Mouse (Mus musculus) B cell, adult 2 months (primary cell): ENCODE results near the gene Erf.

Source experiments
- DNase-seq, 2 experiments: peaks; one replicate each; pipeline ENCODE4 v3.0.0; 2022

The Erf gene

DNA sequence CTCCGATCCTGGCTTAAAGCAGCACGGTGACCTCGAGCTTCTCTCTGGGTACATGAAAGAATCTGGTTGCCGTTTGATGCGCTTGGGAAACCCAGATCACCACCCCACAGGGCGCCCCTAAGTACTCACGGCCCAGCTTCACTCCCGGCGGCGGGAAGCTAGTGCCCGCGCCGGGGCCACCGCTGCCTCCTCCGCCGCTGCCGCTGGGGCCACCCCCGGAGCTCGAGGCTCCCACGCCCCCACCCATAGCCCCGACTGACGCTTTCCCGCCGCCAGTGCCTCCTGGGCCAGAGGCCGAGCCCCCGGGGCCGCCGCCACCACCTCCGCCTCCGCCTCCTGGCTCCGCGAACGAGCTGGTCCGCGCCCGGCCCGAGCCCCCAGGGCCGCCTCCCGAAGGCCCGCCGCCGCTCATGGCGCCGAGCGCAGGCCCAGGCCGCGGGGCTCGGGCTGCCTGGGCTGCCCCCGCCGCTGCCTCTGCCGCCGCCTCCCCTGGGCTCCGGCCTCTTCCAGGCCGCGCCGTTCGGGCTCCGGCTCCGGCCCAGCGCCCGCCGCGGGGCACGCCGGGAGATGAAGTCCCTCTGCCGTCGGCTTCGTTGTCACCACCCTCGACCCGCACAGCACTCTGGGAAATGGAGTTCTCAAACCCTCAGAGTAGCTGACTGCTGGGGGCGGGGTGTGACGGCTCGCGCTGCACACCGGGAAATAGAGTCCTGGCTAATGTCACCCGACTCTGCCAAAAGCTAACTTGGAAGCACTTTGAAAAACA, 13.1 kb downstream of the Erf start, which contains the start of gene Gsk3a:
TSS of gene Gsk3a (minus strand) at position 603 of the 766 bp plus-strand sequence.
- peak; percentile 97 to 98 for DNase-seq

DNA sequence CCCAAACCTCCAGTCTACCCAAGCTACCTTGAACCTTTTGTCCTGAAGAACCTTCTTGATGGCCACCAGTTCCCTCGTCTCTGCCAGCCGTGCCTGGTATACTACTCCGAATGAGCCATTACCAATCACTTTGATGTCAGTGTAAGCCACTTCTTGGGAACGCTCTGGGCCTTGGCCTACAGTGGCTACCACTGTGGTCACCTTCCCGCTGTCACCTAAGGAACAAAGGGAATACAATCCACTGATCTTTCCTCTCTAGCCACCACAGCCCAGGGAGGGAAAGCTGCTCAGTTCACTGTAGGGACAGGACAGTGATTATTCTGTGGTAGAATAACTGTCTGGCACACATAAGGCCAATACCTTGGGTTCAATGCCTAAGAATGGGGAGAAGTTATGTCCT, 15.0 kb downstream of the Erf start:
- no peak for DNase-seq

DNA sequence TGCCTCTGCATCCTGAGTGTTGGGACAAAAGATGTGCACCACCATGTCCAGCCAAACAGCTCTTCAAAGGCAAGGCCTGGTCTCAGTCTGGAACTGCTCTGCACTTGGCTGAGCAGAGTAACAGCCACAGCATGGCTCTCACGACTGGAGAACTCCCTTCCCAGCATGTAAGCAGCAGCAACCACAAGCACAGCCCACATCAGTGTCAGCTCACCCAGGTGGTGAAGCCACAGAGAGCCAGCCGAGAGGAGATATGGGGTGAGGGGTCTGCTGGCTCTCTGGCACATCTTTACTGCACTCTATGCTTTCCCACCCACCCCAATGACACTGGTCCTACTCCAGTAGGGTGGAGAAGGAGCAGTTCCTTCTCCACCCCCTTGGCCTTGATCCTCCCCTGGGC, 17.5 kb downstream of the Erf start:
- no peak for DNase-seq

DNA sequence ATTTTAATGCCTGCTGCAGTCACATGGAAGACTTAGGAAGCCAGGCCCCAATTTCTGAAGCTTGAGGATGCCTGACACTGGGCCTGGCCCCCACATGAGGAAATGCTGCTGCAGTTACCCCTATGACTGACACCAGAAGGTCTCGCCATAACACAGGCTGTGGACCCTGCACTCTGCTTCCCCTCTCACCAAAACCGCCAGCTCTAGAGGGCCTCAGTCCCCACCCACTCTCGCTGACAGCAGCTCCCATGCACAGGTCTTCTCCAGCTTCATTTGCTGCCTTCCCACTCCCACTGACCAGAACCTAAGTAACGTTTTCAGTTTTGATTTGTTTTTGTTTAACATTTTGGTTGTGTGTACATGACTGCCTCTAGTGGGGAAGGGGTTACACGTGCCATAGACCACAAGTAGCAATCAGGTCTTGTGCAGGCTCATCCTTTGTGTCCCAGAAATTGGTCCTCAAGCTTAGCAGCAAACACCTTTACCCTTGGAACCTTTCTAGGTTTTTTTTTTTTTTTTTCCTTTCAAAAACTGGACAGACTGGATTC, 18.4 kb downstream of the Erf start:
- no peak for DNase-seq

DNA sequence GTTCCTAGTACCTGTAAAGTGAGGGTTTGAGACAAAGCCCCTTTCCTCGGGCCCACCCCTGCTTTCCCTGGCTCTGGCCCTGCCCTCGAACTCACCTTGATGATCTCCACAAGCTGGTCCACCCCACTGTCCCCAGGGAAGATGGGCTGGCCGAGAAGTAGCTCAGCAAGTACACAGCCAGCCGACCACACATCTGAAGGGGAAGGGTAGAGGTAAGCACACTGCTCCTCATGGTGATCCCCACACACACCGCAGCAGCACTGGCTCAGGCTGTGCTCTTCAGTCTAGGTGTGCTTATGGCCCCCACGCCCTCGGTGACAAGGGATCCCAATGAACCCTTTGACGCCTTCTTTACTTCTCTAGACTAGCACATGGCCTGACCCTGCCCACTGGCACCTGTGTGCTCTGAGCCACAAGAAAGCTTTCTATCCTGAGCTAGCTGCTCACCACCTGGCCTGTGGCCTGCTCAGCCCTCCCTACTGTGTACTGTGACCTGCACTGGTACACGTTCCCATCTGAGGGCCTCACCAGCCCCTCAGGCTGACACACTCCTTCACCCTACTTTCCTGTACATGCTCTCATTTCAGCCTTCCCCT, 19.8 kb downstream of the Erf start:
- DNase-seq: no peak

DNA sequence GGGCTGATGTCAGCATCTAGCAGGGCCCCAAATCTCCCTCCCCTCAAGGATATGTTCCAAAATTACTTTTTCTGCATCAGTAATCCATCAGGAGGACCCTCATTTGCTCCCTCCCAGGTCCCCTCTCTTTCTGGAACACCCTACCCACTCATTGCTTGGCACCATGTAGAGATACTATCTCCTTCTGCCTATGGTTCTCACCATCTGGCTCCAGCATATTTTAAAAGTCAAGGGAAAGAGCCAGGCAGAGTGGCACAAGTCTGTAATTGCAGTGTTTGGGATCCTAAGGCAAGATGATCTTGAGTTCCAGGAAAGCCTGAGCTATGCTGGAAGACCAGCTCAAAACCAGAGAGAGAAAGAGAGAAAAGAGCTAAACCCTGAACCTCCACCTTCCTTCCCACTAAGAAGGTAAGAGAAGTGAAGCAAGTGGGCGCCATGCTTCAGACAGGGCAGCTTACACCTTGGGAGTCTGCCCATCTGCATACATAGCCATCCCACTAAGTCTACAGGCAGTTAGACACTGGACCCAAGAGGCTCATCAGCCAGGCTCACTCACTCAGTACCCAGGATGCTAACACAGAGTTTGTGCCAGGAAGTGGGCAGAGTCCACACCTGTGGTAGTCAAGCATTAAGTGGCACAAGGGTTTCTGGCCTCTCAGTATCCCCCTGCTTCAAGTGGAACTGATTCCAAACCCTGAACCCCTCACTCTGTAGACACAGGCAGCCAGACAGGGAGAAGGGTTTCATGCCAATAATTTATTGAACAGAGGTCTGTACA, 22.8 kb downstream of the Erf start:
- no peak for DNase-seq

DNA sequence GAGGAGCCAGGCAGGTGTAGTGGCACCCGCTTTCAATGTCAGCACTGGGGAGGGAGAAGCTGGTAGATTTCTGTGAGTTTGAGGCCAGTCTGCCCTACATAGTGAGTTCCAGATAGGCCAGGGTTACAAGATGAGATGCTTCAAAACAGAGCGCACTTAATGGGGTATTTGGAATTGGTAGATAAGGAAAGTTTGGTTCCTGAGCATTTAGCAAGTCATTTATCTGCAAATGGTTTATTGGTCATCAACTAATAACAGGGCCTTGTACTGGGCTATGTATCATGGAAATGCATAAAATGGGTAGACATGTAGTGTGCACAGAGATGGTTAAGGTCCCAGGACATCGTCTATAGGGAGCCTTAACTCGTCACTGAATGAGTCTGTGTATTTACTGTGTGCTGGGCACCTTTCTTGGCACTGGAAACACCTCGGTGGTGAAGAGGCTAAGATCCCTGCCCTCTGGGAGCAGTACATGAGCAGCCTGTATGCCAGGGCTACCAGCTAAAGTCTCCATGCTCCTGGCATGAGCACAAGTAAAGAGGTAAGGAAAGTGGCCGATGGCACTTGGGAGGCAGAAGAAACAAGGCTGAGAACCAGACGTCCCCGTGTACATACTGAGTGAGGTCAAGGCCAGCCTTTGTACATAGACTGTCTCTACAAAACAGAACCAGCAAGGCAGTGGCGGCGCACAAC, 28.1 kb downstream of the Erf start:
- no peak for DNase-seq

DNA sequence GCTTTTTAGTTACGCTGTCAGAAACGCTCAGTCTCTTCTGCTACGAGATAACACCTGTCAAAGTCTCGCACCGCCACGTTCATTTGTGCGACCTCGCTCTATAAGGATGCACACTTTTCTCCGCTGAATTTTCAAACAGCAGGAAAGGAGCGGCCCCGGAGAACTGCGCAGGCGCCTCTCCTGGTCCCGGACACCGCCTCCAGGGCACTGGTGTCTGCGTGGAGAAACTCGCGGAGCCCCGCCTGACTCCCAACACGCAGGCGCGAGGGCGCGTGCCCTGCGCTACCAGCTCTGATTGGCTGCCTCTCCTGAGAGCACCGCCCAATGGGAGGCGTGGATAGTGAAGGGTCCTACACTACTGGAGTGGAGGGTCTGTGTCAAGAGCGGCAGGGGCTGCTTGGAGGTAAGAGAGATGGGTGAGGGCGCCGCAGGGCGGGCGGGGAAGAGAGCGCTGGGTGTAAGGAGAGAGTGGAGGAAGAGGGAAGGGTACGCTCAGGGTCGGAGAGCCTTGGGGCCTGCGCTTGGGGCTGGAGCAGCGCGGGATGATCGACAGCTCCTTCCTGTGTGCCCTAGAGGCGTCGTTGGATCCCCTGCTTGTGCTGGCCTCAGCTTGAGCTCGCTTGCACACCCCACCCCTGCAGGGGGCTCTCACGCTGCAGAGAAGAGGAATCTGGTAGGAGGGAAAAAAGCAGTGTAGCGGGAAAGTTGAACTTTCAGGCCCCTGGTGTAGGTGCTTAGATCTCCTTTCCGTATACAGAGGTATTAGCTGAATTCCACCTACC, 29.3 kb downstream of the Erf start, which contains the start of gene Zfp526:
TSS of gene Zfp526 (plus strand) at position 324 of the 782 bp plus-strand sequence.
- peak; percentile 90 to 91 for DNase-seq

DNA sequence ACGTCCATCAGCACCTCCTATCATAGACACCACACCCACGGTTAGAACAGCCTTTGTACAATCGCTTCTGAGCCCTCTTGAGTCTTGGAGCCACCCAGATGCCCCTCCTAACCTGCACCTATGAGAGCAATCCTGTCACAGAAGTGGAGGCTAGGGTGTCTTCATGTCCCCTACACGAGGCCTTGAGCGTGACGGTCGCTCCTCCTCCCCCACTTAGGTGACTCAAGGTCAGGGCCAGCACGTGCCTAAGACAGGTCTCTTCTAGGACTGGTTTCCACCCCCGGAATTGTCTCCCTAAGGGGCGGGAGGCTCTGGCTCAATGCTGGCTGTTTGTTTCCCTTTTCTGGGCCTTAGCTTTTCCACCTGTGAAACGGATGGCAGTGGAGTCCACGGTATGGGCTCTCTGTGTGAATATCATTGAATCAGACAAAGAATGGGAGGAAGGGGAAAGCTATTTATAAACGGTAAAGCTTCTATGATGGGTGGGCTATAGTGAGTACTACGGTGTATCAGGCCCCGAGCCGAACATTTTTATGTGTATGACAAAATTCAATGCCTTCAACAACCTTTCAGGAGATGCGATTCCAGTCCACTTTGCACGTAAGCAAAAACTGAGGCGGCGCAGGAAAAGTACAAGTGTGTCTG, 30.0 kb downstream of the Erf start, which contains the start of gene Dedd2:
TSS of gene Dedd2 (minus strand) at position 159 of the 645 bp plus-strand sequence.
- peak; percentile 33 for DNase-seq

DNA sequence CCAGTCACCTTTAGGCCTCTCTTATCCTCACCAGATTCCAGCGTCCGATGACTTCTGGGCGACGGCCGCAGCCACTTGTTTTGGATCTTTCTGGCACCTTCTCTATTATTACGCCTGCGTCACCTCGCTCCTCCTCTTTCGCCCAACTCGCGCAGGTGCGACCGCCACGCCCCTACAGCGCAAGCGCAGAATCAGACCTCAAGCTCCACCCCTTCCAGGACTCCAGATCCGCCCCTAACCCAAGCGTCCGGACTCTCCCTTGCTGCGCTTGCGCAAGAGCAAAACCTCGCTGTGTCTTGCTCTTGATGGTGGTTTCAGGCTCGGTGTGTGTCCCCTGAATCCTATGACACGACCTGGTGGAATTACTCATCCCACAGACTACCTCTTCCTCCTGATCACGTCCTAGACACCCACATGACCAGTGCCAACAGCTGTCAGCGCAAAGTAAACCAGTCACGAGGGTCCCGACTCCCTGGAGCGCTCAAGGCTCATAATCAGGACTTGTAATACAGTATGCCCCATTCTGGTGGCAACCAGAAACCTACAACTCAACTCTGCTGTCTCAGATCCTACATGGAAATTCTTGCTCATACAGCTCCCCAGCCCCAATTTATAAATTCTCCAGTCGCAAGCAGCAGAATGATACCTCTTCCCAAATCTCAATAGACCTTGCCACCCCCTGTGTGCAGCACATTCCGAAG, 30.7 kb downstream of the Erf start:
- DNase-seq: peak; percentile 97 to 98

DNA sequence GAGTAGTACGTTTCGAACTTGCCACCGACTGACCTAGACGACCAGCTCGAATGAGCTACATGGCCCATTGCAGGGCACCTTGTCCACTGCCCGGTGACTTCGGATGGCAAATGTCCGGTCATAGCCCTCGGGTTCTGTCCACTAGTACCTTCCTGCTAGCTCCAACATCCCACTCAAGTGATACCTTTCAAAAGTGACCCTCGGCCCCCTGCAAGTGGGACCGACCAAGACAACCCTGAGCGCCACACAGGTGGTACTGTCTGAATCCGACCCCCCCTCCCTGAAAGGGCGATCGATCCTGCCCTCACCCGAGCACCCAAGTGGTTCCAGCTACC, 31.2 kb downstream of the Erf start:
- DNase-seq: no peak

DNA sequence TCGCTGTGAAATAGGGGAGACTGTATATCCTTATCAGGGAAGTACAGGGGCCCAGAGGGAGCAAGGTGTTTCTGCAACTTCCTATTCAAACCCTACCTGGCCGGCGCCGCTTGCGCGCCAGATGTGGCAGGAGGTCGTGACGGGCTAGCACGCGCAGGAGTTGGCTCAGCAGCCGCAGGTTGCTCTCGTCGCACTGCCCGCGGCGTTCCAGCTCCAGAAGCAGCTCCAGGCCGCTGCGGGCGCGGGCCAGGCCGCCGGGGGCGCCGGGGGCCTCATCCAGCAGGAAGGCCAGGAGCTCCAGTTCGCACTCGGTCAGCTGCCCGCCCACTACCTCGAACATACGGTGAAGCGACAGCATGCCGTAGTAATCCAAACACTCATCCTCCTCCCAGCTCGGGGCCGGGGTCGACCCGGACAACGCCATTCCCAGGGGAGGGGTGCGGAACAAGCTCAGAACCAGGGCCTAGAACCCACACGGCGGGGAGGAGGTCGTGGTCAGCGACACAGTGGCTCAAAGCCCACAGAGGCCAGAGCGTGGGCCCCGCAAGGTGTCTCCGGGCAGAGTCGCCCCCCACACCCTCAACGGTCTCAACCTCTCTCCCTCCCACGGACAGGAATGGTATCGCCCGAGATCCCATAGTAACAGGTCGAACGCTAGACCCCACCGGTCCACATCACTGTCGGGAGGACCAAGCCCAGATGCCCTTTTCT, 31.7 kb downstream of the Erf start:
- peak; percentile 51 to 54 for DNase-seq

DNA sequence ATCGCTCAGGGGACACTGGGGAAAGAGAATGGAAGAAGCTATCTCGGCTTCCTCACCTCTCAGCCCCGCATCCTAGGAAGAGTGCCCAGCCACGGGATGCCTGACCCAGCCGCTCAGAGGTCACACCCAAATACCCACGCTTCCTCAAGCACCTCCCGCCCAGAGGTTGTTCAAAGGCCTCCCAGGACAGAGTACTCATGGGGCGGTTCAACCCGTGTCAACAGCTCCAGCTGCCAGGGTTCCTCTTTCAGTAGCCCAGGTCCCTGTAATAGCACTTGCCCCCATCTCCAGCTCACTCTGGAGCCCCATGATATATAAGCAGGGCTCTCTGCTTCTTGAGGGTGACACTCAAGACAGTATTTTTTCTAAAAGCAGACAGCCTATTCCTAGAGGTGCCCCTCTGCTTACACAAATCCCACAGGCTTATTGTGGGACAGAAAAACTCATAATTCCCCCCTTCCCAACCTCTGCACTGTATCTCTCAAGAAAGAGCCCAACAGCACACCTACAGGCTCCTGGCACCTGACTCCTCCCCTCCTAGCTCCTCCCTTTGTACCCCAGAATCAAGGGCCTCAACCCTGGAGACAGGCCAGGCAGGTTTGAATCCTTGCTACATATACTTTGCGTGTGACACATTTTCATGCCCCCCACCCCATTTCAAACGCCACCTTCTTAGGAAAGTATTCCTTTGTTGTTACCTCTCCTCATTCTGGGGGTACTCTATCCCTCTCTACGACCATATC, 32.7 kb downstream of the Erf start:
- DNase-seq: peak; percentile 30 to 34

DNA sequence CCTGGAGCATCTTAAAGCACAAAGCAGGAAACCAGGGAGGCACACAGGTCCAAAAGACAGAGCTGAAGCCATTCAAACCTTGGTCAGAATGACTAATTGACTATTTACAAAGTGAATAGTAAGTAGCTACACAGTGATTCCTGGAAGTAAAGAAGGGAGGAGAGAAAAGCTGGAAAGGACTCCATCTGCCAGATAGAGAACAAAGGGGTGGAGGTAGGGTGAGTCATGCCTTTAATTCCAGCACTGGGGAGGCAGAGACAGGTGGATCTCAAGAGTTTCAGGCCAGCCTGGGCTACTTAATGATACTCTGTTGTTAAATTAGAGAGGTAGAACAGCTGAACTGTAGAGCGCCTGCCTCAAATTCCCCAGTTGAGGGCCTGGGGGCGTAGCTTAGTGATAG, 36.4 kb downstream of the Erf start:
- no peak for DNase-seq

DNA sequence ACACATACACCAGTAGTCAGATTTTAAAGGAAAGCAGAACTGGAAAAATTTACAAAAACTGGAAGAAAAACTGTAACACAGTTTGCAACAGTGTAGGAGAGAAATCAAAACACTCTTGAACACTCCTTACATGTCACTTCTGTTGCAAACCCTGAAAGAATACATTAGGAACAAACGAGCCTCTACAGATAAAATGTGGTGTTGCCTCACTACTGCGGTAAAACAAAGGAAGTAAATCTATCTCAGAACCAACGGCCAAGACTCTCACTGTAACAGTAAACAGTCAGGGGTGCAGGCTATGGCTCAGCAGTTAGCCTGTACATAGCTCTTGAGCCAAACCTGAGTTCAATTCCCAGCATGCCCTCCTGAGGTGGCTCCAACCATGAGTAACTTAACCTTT, 37.5 kb downstream of the Erf start:
- no peak for DNase-seq

DNA sequence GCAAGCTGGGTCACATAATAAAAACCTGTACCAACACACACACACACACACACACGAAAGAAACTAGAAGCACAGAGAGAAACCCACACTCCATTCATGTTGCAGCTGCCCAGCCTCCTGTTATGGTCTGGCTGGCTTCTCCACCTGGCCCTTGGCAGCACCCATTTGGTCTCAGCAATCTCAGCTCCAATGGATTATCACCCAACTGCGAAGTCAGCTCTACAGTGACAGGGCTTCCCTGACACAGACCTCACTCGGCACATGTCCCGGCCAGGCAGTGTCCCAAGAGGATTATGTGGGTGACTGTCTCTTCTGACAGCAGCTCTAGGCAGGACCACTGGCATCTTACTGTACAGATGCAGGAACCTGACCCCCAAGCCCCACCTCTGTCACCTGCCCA, 40.1 kb downstream of the Erf start:
- DNase-seq: no peak

DNA sequence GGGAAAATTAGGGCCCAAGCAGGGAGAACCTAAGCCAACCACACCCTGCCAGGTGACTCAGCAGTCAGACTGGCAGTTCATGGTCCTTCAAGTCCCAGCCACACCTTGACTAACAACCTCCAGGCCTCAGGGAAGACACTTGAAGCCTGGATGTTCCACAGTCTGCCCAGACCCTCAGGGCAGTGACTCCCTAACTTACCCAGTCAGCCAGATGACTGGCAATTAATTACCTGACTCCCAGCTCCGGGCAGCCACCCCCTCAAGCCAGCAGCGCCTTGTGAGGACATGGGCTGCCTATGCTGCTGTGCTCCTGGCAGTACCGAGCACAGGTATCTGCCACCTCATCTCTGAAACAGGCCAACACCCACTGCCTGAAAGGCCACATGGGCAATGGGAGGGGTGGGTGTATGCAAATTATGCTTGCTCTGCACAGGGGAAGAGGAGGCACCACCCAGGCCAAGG, 41.4 kb downstream of the Erf start:
- peak; percentile 52 to 56 for DNase-seq

DNA sequence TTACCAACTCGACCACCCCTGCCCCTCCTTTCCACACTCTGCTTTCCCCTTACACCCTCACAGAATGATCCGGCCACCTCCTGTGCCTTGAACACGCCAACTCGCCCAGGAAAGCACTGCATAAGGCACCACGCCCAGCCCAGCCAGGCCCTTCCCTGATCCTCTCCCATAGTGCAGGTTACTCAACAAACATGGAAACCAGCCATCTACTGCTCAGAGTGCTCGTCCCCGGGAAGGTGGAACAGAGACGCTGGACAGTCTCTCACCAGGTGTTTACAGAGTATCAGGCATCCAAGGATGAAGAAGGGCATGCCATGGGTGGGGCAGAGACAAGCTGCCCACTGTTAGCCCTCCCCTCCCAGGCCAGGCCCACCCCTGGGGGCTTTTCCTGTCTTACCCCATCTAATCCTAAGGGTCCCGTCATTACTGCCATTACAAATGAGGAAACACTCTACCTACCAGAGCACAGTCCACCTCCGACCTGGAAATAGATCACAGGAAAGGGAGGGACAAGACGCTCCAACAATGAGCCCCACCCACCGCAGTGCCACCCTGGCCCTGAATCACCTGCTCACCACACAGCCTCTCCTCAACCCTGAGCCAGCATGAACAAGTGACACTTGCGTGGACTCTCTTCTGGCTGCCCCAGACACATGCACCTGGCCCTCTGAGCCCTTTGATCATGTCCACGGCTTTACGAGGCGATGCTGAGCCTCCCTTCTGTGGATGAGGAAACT, 44.3 kb downstream of the Erf start:
- DNase-seq: peak; percentile 27 to 32
